Comparison of ENCODE assay signal across 19 mouse cellular contexts in genomic region chr2:72503646-72504045, GRCm38 (mm10). TPM values are rescaled to one million over a fixed set of nuclear protein-coding genes. Genes with fewer than 3 reads are reported as not detected.
DNase-seq lines count a peak whose midpoint lies in the region; ATAC-seq lines count a peak whose summit lies in the region.
"Had no signal": no experiment of that assay in that cellular context is flagged by ENCODE, and none has a peak within 500 bp of the region (broad histone marks: within the 10 kb centered on the region; RNA-seq: fewer than 3 reads in every experiment).

No protein-coding gene starts in this region.

- H3K9me3 ChIP-seq in forebrain, embryonic 13.5 days (replicated peaks), result no peaks in the 10 kb centered on the region
- H3K9me3 ChIP-seq in forebrain, embryonic 11.5 days (ENCODE audit: control insufficient read depth, low read length), result no peaks in the 10 kb centered on the region
- H3K9me3 ChIP-seq in midbrain, embryonic 10.5 days (replicated peaks), result no peaks in the 10 kb centered on the region
- no peaks in the 10 kb centered on the region for H3K9me3 ChIP-seq in midbrain, embryonic 13.5 days
- H3K9me3 ChIP-seq in stomach, embryonic 14.5 days (ENCODE audit: control insufficient read depth, low read depth, low read length), result no peaks in the 10 kb centered on the region
- H3K9me3 ChIP-seq: embryonic facial prominence, embryonic 12.5 days; forebrain, embryonic 15.5 days; heart, embryonic 12.5 days; hindbrain, embryonic 10.5 days had no signal

- no peak overlapping the region for H3K27ac ChIP-seq in forebrain, embryonic 13.5 days
- H3K27ac ChIP-seq in forebrain, embryonic 11.5 days (ENCODE audit: low read depth, low read length), result no peak overlapping the region
- 0 out of 2 replicates have a peak overlapping the region, but pooled peaks have one; percentile 29 for H3K27ac ChIP-seq in midbrain, embryonic 10.5 days (replicated peaks)
- no peak overlapping the region for H3K27ac ChIP-seq in midbrain, embryonic 13.5 days
- H3K27ac ChIP-seq in stomach, embryonic 14.5 days (ENCODE audit: low read length), result peak overlapping the region; percentile 39; the same call in 1 of the 2 replicates
- H3K27ac ChIP-seq: embryonic facial prominence, embryonic 12.5 days; forebrain, embryonic 15.5 days; heart, adult 2 months; hindbrain, embryonic 10.5 days had no signal

- no peak for DNase-seq in forebrain, embryonic 11.5 days (ENCODE audit: low spot score)
- DNase-seq in midbrain, embryonic 10.5 days (ENCODE audit: low spot score), result no peak
- no peak for DNase-seq in MN1 (ENCODE audit: low spot score)
- DNase-seq in layer of hippocampus, postnatal 14 days (ENCODE audit: low spot score in 2 of 2), result no peak
- DNase-seq: adrenal gland, adult 2 months; adrenal gland, postnatal 25 days; cerebellum, adult 2 months; cerebellum, postnatal 10 days; gastrocnemius, postnatal 14 days; heart, adult 2 months had no signal

- peak; percentile 19; the same call in 1 of the 2 replicates for ATAC-seq in forebrain, embryonic 13.5 days
- no peak for ATAC-seq in forebrain, embryonic 11.5 days (replicated peaks; ENCODE audit: low FRiP score)
- no peak for ATAC-seq in midbrain, embryonic 13.5 days
- no peak for ATAC-seq in stomach, embryonic 14.5 days (ENCODE audit: insufficient number of reproducible peaks, insufficient read depth, low FRiP score, low read depth)
- ATAC-seq: forebrain, embryonic 15.5 days; hindbrain, embryonic 16.5 days; inflammation-experienced regulatory T-cells, adult 6 months had no signal

- 14% methylated on average over 9 of the region's 9 CpGs for WGBS in forebrain, embryonic 13.5 days
- WGBS in forebrain, embryonic 11.5 days, result 12% methylated on average over 9 of the region's 9 CpGs
- whole genome bisulfite sequencing in midbrain, embryonic 10.5 days, result 39% methylated on average over 9 of the region's 9 CpGs
- WGBS in midbrain, embryonic 13.5 days, result 19% methylated on average over 9 of the region's 9 CpGs
- WGBS in stomach, embryonic 14.5 days, result 74% methylated on average over 9 of the region's 9 CpGs

- no peak overlapping the region for H3K4me3 ChIP-seq in forebrain, embryonic 13.5 days
- no peak overlapping the region for H3K4me3 ChIP-seq in forebrain, embryonic 11.5 days (ENCODE audit: low read depth, low read length)
- H3K4me3 ChIP-seq in midbrain, embryonic 10.5 days, result no peak overlapping the region
- no peak overlapping the region for H3K4me3 ChIP-seq in midbrain, embryonic 13.5 days (replicated peaks)
- no peak overlapping the region for H3K4me3 ChIP-seq in stomach, embryonic 14.5 days (ENCODE audit: low read depth, low read length)
- H3K4me3 ChIP-seq: embryonic facial prominence, embryonic 12.5 days; forebrain, embryonic 15.5 days; heart, adult 2 months; heart, embryonic 12.5 days; hindbrain, embryonic 10.5 days had no signal

- H3K36me3 ChIP-seq in forebrain, embryonic 13.5 days (ENCODE audit: poor library complexity, severe bottlenecking), result no peaks in the 10 kb centered on the region
- no peaks in the 10 kb centered on the region for H3K36me3 ChIP-seq in forebrain, embryonic 11.5 days (ENCODE audit: control insufficient read depth, insufficient read depth, low read length)
- no peaks in the 10 kb centered on the region for H3K36me3 ChIP-seq in midbrain, embryonic 10.5 days
- no peaks in the 10 kb centered on the region for H3K36me3 ChIP-seq in midbrain, embryonic 13.5 days
- H3K36me3 ChIP-seq in stomach, embryonic 14.5 days (ENCODE audit: control insufficient read depth, insufficient read depth, low read length), result no peaks in the 10 kb centered on the region
- H3K36me3 ChIP-seq: embryonic facial prominence, embryonic 12.5 days; forebrain, embryonic 15.5 days; heart, embryonic 12.5 days; hindbrain, embryonic 10.5 days had no signal

- H3K4me2 ChIP-seq in forebrain, embryonic 13.5 days, result no peak overlapping the region
- H3K4me2 ChIP-seq in forebrain, embryonic 11.5 days (ENCODE audit: low read depth, low read length, severe bottlenecking), result no peak overlapping the region
- no peak overlapping the region for H3K4me2 ChIP-seq in midbrain, embryonic 13.5 days (replicated peaks)
- H3K4me2 ChIP-seq in stomach, embryonic 14.5 days (replicated peaks; ENCODE audit: low read depth, low read length), result no peak overlapping the region
- H3K4me2 ChIP-seq: embryonic facial prominence, embryonic 12.5 days; forebrain, embryonic 15.5 days; heart, embryonic 12.5 days had no signal

- H3K4me1 ChIP-seq in forebrain, embryonic 13.5 days, result peaks cover 34% of the 10 kb centered on the region
- peaks cover 8% of the 10 kb centered on the region; the same call in 1 of the 2 replicates for H3K4me1 ChIP-seq in forebrain, embryonic 11.5 days (replicated peaks; ENCODE audit: control insufficient read depth, insufficient read depth, low read length)
- peaks cover 36% of the 10 kb centered on the region for H3K4me1 ChIP-seq in midbrain, embryonic 10.5 days
- H3K4me1 ChIP-seq in midbrain, embryonic 13.5 days (replicated peaks), result peaks cover 20% of the 10 kb centered on the region
- peaks cover 5% of the 10 kb centered on the region for H3K4me1 ChIP-seq in stomach, embryonic 14.5 days (ENCODE audit: control insufficient read depth, insufficient read depth, low read length)

- no peak overlapping the region for H3K9ac ChIP-seq in forebrain, embryonic 13.5 days
- no peak overlapping the region for H3K9ac ChIP-seq in forebrain, embryonic 11.5 days (ENCODE audit: low read length)
- H3K9ac ChIP-seq in midbrain, embryonic 13.5 days (replicated peaks), result no peak overlapping the region
- H3K9ac ChIP-seq in stomach, embryonic 14.5 days (replicated peaks; ENCODE audit: low read depth, low read length), result no peak overlapping the region
- H3K9ac ChIP-seq: embryonic facial prominence, embryonic 12.5 days; forebrain, embryonic 15.5 days; heart, embryonic 12.5 days had no signal

- peaks cover 12% of the 10 kb centered on the region; the same call in 1 of the 2 replicates for H3K27me3 ChIP-seq in forebrain, embryonic 13.5 days
- no peaks in the 10 kb centered on the region; the same call in 1 of the 2 replicates for H3K27me3 ChIP-seq in forebrain, embryonic 11.5 days (ENCODE audit: control insufficient read depth, insufficient read depth, low read length)
- peaks cover 85% of the 10 kb centered on the region for H3K27me3 ChIP-seq in midbrain, embryonic 10.5 days (ENCODE audit: low read depth, poor library complexity, severe bottlenecking)
- peaks cover 54% of the 10 kb centered on the region for H3K27me3 ChIP-seq in midbrain, embryonic 13.5 days
- no peaks in the 10 kb centered on the region for H3K27me3 ChIP-seq in stomach, embryonic 14.5 days (ENCODE audit: control insufficient read depth, insufficient read depth, low read length)

RNA-seq across cellular contexts. Expression of gene Cdca7, which starts 27.7 kb away (rescaled TPM):
- polyA plus RNA-seq in forebrain, embryonic 13.5 days (2015; fragmentation: Nextera tagmentation; extraction: Ambion mirVana), result 198 and 207 TPM in 2 replicates
- polyA plus RNA-seq in forebrain, embryonic 11.5 days (2014; fragmentation: Nextera tagmentation; extraction: Ambion mirVana), result 255 and 266 TPM in 2 replicates
- polyA plus RNA-seq in midbrain, embryonic 10.5 days (2016; fragmentation: Nextera tagmentation; extraction: Ambion mirVana), result 207 and 237 TPM in 2 replicates
- polyA plus RNA-seq in midbrain, embryonic 13.5 days (2015; fragmentation: Nextera tagmentation; extraction: Ambion mirVana), result 55.0 and 64.8 TPM in 2 replicates
- 151 and 157 TPM in 2 replicates for polyA plus RNA-seq in stomach, embryonic 14.5 days (2014; fragmentation: Nextera tagmentation; extraction: Ambion mirVana)
- 1 to 10 TPM; 5.2 to 6.7 TPM for total RNA-seq in layer of hippocampus, postnatal 14 days (2021)

Comparison
In these comparisons a context has a peak if more than half of its experiments do, and no peak if none do; other contexts are left out.
1. H3K27ac ChIP-seq: peak in midbrain, embryonic 10.5 days (single experiment) and stomach, embryonic 14.5 days (single experiment); none in forebrain, embryonic 13.5 days (single experiment), forebrain, embryonic 11.5 days (single experiment) and midbrain, embryonic 13.5 days (single experiment).